Mouse (Mus musculus): ENCODE measurements at regions not wholly inside any gene's neighbourhood (a gene's known extent, or its start where the extent isn't known, plus 50 kb on each side); places are given as distances from the start of the nearest gene placed in this dataset.
A peak's percentile ranks its signal among the peaks of the same experiment; 100 is the strongest.

DNA sequence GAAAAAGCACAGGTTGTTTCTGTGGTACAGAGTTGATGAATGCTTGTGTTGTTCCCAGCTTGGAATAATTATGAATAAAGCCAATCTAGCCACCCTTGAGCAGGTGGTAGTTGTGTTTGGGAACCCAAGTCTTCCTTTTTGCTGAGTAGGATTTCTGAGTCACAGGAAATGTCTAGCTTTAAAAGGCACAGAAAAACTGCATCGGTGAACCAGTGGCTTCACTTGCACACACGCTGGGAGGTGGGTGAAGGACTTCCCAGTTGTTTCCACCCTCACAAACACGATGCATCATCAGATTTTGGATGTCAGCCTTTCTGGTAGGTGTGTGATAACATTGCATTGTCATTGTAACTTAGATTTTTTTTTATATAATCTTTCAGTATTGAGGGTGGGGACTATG lies 322.9 kb upstream of the Slco3a1 start:
- Histone ChIP-seq H3K9me3 (replicated peaks) (no peaks in the 10 kb centered on the region), H3K9ac (no peak overlapping the region), H3K4me1 (replicated peaks) (no peaks in the 10 kb centered on the region), H3K36me3 (no peaks in the 10 kb centered on the region), H3K4me2 (no peak overlapping the region), H3K27me3 (no peaks in the 10 kb centered on the region), H3K4me3 (no peak overlapping the region), H3K27ac (no peak overlapping the region)
- WGBS = 65% methylated on average over 3 of the region's 3 CpGs
- no peak for ATAC-seq (replicated peaks; ENCODE audit: insufficient number of reproducible peaks, insufficient read depth, low FRiP score, low read depth)

DNA sequence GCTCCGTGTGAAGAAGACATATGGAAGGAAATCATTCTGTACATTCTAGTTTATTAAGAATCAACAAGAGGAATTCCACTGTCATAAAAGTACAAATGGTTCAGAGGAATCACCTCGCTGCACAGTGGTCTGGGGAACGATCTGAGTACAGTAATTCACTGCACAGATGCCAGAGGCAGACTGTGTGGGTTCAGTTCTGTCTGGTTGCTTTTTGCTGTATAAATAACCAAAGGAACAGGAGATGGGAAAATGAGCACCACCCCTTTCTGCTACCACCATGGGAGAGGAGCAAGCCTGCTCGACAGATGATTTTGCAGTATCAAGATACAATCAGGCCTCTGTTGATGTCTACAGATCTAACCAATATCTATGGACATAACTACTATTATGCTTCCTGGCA lies 322.1 kb upstream of the Slco3a1 start:
- H3K4me1 ChIP-seq (replicated peaks) = no peaks in the 10 kb centered on the region
- no peak overlapping the region for H3K4me2 ChIP-seq
- no peak for ATAC-seq (replicated peaks; ENCODE audit: insufficient number of reproducible peaks, insufficient read depth, low FRiP score, low read depth)
- no peaks in the 10 kb centered on the region for H3K9me3 ChIP-seq (replicated peaks)
- no peak overlapping the region for H3K27ac ChIP-seq
- no peak overlapping the region for H3K9ac ChIP-seq
- no peaks in the 10 kb centered on the region for H3K36me3 ChIP-seq
- no peak overlapping the region for H3K4me3 ChIP-seq
- H3K27me3 ChIP-seq = no peaks in the 10 kb centered on the region
- 70% methylated on average over 4 of the region's 4 CpGs for WGBS

DNA sequence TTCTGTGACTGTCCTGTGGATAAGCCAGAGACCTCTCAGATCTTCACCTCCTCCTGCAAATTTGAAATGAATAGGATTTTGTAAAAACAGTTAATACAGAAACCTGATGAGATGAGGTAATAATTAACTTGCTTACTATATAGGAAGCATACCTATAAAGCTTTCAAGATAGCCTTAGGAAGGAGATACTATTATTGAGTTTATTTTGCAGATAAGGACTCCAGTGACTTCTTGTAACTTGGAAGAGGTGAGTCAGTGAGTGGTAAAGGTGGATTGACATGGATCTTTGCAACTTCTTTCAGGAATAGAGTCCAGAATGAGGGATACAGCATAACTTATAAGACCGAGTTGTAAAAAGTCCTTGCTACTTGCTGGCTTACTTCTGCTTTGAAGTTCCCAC lies 315.7 kb upstream of the Slco3a1 start:
- 76% methylated on average over 1 of the region's 1 CpGs for WGBS

DNA sequence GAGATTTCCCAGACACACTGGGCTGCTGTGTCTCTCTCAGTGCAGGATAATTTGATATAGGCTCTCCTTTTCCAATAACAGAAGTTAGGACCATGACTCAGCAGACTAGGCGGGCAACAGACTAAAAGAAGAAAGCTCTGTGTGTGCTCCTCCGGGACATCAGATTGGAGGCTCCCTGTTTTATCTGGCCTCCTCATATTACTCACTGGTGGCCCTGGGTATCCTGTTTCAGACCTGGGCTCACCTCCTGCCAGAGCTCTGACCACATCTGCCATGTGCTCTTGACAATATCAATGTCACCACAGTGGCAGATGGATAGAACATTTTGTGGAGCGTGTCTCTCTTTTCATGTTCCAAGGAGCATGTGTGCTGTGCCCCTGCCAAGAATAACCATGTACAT lies 308.1 kb upstream of the Slco3a1 start:
- WGBS = 16% methylated on average over 3 of the region's 3 CpGs
- peak; percentile 73 for ATAC-seq (replicated peaks; ENCODE audit: insufficient number of reproducible peaks, insufficient read depth, low FRiP score, low read depth)

More for the DNA sequence above, 315.7 kb upstream of the Slco3a1 start:
- H3K9me3 ChIP-seq (replicated peaks) = no peaks in the 10 kb centered on the region
- H3K27ac ChIP-seq = no peak overlapping the region
- no peak overlapping the region for H3K4me2 ChIP-seq
- H3K4me3 ChIP-seq = no peak overlapping the region
- no peaks in the 10 kb centered on the region for H3K27me3 ChIP-seq
- no peaks in the 10 kb centered on the region for H3K4me1 ChIP-seq (replicated peaks)
- no peak for ATAC-seq (replicated peaks; ENCODE audit: insufficient number of reproducible peaks, insufficient read depth, low FRiP score, low read depth)
- no peaks in the 10 kb centered on the region for H3K36me3 ChIP-seq
- H3K9ac ChIP-seq = no peak overlapping the region

DNA sequence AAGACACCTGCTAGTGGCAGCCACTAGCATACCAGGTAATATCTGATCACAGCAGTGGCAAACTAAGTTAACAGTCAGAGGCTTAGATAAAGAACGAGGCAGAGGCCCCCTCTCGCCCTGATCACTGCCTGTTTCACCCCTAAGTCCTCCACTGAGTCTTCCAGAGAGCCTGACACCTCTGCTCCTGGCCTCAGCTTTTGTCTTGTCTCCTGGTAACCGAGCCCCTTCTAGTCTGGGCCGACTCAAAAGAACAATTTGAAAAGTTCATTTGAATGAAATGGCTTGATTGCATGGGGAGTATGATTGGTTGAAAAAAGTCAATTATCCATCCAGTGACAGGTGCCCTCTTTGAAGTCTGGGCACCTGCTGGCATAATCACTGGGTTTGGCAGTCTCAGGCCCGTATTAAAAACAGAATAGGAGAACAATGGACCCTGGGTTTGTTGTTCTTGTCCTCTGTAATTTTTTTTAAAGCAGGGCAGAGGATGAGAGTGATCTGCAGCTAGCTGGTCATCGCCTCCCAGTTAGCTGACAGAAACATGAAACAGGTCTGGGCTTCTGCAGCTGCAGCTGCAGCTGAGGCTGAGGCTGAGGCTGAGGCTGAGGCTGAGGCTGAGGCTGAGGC lies 289.8 kb upstream of the Slco3a1 start:
- WGBS = 42% methylated on average over 6 of the region's 6 CpGs
- no peak overlapping the region for H3K4me3 ChIP-seq
- no peak for ATAC-seq (replicated peaks; ENCODE audit: insufficient number of reproducible peaks, insufficient read depth, low FRiP score, low read depth)

More for the DNA sequence above, 308.1 kb upstream of the Slco3a1 start:
- H3K9ac ChIP-seq = no peak overlapping the region
- no peak overlapping the region for H3K4me3 ChIP-seq
- peaks cover 9% of the 10 kb centered on the region for H3K4me1 ChIP-seq (replicated peaks)
- no peaks in the 10 kb centered on the region for H3K27me3 ChIP-seq
- no peak overlapping the region for H3K27ac ChIP-seq
- no peaks in the 10 kb centered on the region for H3K9me3 ChIP-seq (replicated peaks)
- no peaks in the 10 kb centered on the region for H3K36me3 ChIP-seq
- H3K4me2 ChIP-seq = no peak overlapping the region

DNA sequence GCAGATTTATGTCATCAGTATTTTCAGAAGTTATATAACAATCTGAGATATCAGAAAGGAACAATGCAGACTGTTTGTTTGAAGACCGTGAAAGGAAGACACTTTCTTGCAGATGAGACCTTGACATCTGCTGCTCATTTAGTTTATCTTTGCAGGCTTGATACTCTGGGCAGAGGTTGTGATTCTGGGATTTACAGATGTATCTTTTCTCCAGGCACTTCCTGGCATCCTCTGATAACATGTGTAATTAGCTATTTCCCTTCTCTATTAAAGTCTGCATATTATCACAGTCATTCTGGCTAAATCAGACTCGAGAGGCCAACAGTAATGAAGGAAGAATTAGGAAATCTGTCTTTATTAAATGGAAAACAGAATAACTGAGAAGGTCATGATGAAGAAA lies 268.7 kb upstream of the Slco3a1 start:
- H3K9me3 ChIP-seq (replicated peaks) = no peaks in the 10 kb centered on the region
- WGBS = 28% methylated on average over 2 of the region's 2 CpGs
- H3K27me3 ChIP-seq = no peaks in the 10 kb centered on the region
- H3K9ac ChIP-seq = no peak overlapping the region
- ATAC-seq (replicated peaks; ENCODE audit: insufficient number of reproducible peaks, insufficient read depth, low FRiP score, low read depth) = no peak
- H3K4me3 ChIP-seq = no peak overlapping the region
- H3K27ac ChIP-seq = no peak overlapping the region
- no peaks in the 10 kb centered on the region for H3K4me1 ChIP-seq (replicated peaks)
- no peaks in the 10 kb centered on the region for H3K36me3 ChIP-seq
- no peak overlapping the region for H3K4me2 ChIP-seq

More for the DNA sequence above, 289.8 kb upstream of the Slco3a1 start:
- no peaks in the 10 kb centered on the region for H3K4me1 ChIP-seq (replicated peaks)
- H3K4me2 ChIP-seq = no peak overlapping the region
- H3K27ac ChIP-seq = no peak overlapping the region
- H3K9ac ChIP-seq = no peak overlapping the region
- H3K36me3 ChIP-seq = no peaks in the 10 kb centered on the region
- H3K9me3 ChIP-seq (replicated peaks) = no peaks in the 10 kb centered on the region
- H3K27me3 ChIP-seq = no peaks in the 10 kb centered on the region

DNA sequence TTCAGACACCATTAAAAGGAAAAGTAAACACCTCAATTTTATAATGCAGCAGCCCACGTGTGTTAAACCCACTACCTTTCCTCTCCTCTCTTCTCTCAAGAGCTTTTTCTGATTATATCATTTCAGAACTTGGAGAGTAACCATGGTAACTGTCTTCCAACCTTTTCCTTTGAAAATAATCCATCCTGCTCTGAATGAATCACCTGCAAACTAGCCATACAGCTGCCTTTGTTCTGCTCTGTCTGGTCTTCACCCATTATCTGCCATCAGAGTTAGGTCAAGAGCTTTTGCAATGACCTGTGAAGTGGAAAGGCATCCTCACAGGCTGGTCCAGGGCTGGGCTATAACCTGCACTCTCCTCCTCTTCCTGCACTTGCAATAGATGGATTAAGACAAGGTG lies 238.7 kb upstream of the Slco3a1 start:
- WGBS = 48% methylated on average over 1 of the region's 1 CpGs
- no peak for ATAC-seq (replicated peaks; ENCODE audit: insufficient number of reproducible peaks, insufficient read depth, low FRiP score, low read depth)
- no peaks in the 10 kb centered on the region for H3K9me3 ChIP-seq (replicated peaks)
- no peaks in the 10 kb centered on the region for H3K27me3 ChIP-seq
- H3K4me1 ChIP-seq (replicated peaks) = no peaks in the 10 kb centered on the region
- H3K9ac ChIP-seq = no peak overlapping the region
- no peak overlapping the region for H3K4me2 ChIP-seq
- no peak overlapping the region for H3K27ac ChIP-seq
- no peaks in the 10 kb centered on the region for H3K36me3 ChIP-seq
- no peak overlapping the region for H3K4me3 ChIP-seq

DNA sequence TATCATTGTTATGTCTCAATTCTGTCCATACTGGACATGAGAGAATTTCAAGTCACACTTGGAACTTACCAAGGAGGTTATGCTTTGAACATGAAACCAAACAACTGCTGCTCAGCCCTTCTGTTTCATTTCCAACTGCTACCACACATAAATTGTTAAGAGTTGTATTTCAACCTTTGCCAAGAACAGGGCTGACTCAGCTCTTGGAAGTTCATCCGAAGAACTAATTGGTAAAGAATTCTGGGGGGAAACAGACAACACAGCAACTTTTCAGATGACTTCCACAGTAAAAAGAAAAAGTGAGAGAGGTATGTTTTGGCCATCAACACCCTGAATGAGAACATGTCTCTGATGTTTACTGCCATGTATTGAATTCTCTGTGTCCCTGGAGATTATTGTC lies 234.1 kb upstream of the Slco3a1 start:
- no peak overlapping the region for H3K9ac ChIP-seq
- no peak overlapping the region for H3K4me2 ChIP-seq
- H3K27me3 ChIP-seq = no peaks in the 10 kb centered on the region
- no peak overlapping the region for H3K4me3 ChIP-seq
- WGBS = 65% methylated on average over 1 of the region's 1 CpGs
- ATAC-seq (replicated peaks; ENCODE audit: insufficient number of reproducible peaks, insufficient read depth, low FRiP score, low read depth) = no peak
- H3K4me1 ChIP-seq (replicated peaks) = no peaks in the 10 kb centered on the region
- no peak overlapping the region for H3K27ac ChIP-seq
- H3K36me3 ChIP-seq = no peaks in the 10 kb centered on the region
- H3K9me3 ChIP-seq (replicated peaks) = no peaks in the 10 kb centered on the region

DNA sequence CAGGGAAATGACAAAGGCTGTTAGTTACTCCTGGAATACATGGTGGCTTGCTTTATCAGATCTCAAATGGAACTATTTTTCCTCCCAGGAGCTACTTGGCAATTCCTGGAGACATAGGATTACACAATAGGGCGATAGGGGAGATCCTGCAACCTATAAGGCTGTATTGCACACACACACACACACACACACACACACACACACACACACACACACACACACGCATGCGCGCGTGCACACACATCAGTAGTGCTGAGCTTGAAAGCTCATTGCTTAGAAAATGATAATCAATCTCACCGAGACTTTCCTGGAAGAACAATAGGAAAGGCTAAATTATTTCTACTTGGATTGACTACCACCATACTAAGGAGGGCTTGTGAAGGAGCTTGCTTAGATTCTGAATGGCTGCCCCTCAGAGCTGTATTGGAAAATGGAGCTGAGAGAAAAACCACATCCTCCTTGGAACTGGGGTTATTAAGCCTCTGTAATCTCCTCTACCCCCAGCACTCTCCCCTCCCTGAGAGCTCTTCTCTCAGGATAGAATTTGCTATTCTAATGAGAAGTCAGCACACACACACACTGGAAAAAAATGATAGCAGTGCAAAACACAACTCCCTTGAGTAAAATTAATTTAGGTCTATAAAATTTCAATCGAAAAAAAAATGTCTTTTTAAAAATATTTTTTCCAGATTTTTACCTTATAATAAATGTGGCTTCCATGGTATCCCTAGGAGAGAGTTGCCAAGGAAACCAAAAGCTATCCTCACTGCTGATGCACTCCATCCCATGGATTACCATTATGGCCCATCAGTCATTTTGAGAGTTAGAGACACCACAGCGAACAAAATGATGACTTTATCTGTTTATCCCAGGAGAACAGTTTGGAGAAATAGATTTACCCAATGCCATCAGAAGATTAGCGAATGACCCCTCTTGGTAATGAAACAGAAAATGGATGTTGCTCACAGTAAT lies 217.1 kb upstream of the Slco3a1 start:
- H3K4me1 ChIP-seq (replicated peaks) = no peaks in the 10 kb centered on the region
- no peaks in the 10 kb centered on the region; the same call in 1 of the 2 replicates for H3K9me3 ChIP-seq (replicated peaks)
- H3K27me3 ChIP-seq = no peaks in the 10 kb centered on the region
- WGBS = 83% methylated on average over 9 of the region's 9 CpGs
- no peak overlapping the region for H3K27ac ChIP-seq
- H3K9ac ChIP-seq = no peak overlapping the region
- H3K36me3 ChIP-seq = no peaks in the 10 kb centered on the region
- H3K4me2 ChIP-seq = no peak overlapping the region
- H3K4me3 ChIP-seq = no peak overlapping the region
- no peak for ATAC-seq (replicated peaks; ENCODE audit: insufficient number of reproducible peaks, insufficient read depth, low FRiP score, low read depth)

DNA sequence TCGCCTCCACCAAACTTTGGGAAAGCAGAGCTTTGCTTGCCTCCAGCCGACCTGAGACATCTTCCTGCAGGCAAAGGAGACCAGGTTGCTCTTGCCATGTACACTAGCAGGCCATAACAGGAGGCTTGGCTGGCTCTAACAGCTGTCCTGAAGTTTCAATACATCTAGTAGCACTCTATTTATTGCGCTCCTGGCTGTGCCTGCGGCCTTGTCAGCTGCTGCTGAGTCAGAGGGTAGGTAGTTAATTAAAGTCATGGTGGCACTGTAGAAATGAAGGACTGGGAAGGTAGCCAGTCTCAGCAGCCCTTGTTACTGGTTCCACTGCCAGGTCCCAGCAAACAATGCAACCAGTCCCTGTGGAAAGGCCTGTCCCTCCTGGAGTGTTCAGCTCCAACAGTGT lies 212.0 kb upstream of the Slco3a1 start:
- 80% methylated on average over 4 of the region's 4 CpGs for WGBS
- H3K4me1 ChIP-seq (replicated peaks) = no peaks in the 10 kb centered on the region
- H3K4me2 ChIP-seq = no peak overlapping the region
- no peaks in the 10 kb centered on the region for H3K9me3 ChIP-seq (replicated peaks)
- ATAC-seq (replicated peaks; ENCODE audit: insufficient number of reproducible peaks, insufficient read depth, low FRiP score, low read depth) = no peak
- H3K36me3 ChIP-seq = no peaks in the 10 kb centered on the region
- H3K27me3 ChIP-seq = no peaks in the 10 kb centered on the region
- H3K9ac ChIP-seq = no peak overlapping the region
- H3K4me3 ChIP-seq = no peak overlapping the region
- no peak overlapping the region for H3K27ac ChIP-seq

DNA sequence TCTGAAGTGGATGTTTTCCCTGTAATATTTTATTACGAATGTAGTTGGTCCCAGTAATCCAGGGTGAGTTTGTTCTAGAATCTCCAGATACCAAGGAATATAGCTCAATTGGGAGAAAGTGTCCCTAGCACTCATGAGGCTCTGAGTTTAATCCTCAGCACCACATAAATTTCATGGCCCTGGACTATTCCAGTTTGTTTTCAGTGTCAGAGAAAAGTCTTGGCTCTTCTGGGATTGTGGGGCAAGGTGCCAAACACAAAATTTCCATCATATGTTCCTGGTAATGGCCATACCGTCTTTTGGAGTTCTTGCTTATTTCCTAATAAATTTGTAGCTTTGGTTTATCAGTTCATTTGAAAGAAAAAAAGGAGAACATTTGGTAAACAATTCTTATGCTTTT lies 202.9 kb upstream of the Slco3a1 start:
- Histone ChIP-seq H3K9me3 (replicated peaks) (no peaks in the 10 kb centered on the region), H3K27ac (no peak overlapping the region), H3K9ac (no peak overlapping the region), H3K4me3 (no peak overlapping the region), H3K4me2 (no peak overlapping the region), H3K36me3 (no peaks in the 10 kb centered on the region), H3K4me1 (replicated peaks) (no peaks in the 10 kb centered on the region), H3K27me3 (no peaks in the 10 kb centered on the region)
- WGBS = 68% methylated on average over 2 of the region's 2 CpGs
- no peak for ATAC-seq (replicated peaks; ENCODE audit: insufficient number of reproducible peaks, insufficient read depth, low FRiP score, low read depth)

DNA sequence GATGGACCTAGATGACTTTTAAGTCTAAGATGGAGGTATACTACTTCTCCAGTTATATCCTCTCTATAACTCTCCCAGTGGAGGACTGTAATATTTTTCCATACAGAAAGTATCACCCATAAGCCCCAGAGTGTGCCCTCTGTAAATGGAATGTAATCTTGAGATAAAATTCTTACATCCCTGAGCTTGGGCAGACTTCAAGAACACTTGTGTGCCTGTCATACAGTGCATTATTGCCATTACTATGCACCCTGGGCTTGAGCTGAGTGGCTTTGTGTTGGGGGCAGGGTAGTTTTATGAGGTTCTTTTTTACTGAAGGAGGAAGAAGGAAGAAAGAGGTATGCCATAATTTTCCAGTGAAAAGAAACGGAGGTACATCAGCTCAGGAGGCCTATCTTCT lies 193.1 kb upstream of the Slco3a1 start:
- Histone ChIP-seq H3K9me3 (replicated peaks) (no peaks in the 10 kb centered on the region), H3K27me3 (no peaks in the 10 kb centered on the region), H3K4me2 (no peak overlapping the region), H3K9ac (no peak overlapping the region), H3K36me3 (no peaks in the 10 kb centered on the region), H3K4me1 (replicated peaks) (no peaks in the 10 kb centered on the region), H3K27ac (no peak overlapping the region), H3K4me3 (no peak overlapping the region)
- 80% methylated on average over 1 of the region's 1 CpGs for WGBS
- ATAC-seq (replicated peaks; ENCODE audit: insufficient number of reproducible peaks, insufficient read depth, low FRiP score, low read depth) = no peak
